Mouse (Mus musculus): ENCODE measurements around the gene Mcoln1. TPM values are rescaled to one million over a fixed set of nuclear protein-coding genes. Genes with fewer than 3 reads are reported as not detected.

Gene Mcoln1
- polyA plus RNA-seq, 1 experiment from 2014 or later, result 19.8 TPM

DNA sequence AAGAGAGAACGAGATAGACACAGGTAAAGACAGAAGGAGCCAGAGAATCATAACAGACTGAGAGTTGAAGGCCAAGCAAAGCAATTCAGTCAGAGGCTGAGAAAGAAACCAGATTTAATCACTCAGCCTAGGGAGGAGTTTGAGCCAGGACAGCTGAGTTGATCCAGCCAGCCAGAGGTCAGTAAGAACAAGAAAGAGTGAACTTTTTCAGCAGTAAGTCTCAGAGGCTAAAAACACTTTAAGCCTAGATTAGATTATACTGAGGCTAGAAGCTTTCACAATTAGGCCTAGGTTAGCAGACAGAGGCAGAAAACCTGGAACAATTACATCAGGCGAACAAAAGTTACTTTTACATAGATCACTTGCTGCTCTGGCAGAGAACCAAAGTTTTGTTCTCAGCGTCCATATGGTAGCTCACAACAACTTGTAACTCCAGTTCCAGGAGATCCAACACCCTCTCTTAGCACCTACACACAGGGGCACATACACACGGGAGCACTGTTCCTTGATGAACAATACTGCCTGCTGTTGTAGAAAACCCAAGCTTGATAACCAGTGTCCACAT is 20.0 kb upstream of the Mcoln1 start:
- no peak overlapping the region for H3K9ac ChIP-seq
- no peak overlapping the region for H3K27ac ChIP-seq
- H3K4me3 ChIP-seq (replicated peaks), result no peak overlapping the region
- no peaks in the 10 kb centered on the region for H3K9me3 ChIP-seq (replicated peaks)
- no peaks in the 10 kb centered on the region for H3K36me3 ChIP-seq
- peaks cover 8% of the 10 kb centered on the region for H3K4me1 ChIP-seq (replicated peaks)
- DNase-seq (no peak), ATAC-seq (ENCODE audit: low read depth) (no peak)
- H3K4me2 ChIP-seq, result no peak overlapping the region
- peaks cover 24% of the 10 kb centered on the region for H3K27me3 ChIP-seq
- 47% methylated on average over 4 of the region's 4 CpGs for WGBS (ENCODE audit: insufficient replicate concordance)

DNA sequence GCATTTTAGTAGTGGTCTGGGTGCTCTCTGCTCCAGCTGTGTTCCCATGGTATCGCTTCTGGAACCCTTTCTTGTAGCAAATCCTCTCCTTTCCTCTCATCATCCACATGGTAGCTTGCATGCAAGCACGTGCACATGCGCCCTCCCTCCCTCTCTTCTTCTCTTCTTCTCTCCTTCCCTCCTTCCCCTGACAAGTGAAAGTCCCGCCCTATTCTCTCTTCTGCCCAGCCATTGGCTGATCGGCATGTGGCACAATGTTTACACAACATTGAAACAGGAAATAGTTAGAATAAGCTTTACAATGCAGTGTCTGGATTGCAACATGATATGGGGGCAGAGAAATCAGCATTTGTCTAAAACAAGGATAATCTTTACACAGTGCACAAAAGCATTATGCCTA is 18.7 kb upstream of the Mcoln1 start:
- H3K4me2 ChIP-seq, result no peak overlapping the region
- ATAC-seq (ENCODE audit: low read depth), result peak; percentile 26; the same call in 1 of the 2 replicates
- 37% methylated on average over 5 of the region's 5 CpGs for WGBS (ENCODE audit: insufficient replicate concordance)

DNA sequence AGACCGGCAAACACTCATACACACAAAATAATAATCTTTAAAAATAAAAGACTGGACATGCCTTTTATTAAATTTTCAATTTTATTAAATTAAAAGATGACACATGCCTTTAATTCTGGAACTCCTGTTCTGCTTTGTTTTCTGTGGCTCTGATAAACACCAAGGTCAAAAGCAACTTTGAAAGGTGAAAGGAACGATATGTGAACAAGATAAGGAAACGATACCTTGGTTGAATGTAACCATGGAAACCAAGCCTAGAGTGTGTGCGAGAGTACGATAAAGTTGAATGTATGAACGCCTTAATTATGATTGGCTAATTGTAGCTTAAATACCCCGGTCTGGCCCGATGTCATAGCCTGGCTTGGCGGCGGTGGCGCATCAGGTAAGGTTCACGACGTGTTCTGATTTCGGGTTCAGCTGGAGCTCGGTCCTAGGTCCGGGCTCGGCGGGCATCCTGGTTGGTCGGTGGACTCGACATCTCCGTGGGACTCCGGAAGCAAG is 18.0 kb upstream of the Mcoln1 start:
- ATAC-seq (ENCODE audit: low read depth) (no peak), DNase-seq (peak; percentile 20)
- no peak overlapping the region for H3K4me2 ChIP-seq
- no peaks in the 10 kb centered on the region for H3K36me3 ChIP-seq
- H3K9me3 ChIP-seq (replicated peaks), result no peaks in the 10 kb centered on the region
- H3K9ac ChIP-seq, result no peak overlapping the region
- no peak overlapping the region for H3K4me3 ChIP-seq (replicated peaks)
- 67% methylated on average over 22 of the region's 22 CpGs for WGBS (ENCODE audit: insufficient replicate concordance)
- H3K27me3 ChIP-seq, result peaks cover 14% of the 10 kb centered on the region
- H3K4me1 ChIP-seq (replicated peaks), result peaks cover 4% of the 10 kb centered on the region
- H3K27ac ChIP-seq, result no peak overlapping the region

More for the DNA sequence above, 18.7 kb upstream of the Mcoln1 start:
- no peak overlapping the region for H3K27ac ChIP-seq
- no peaks in the 10 kb centered on the region for H3K36me3 ChIP-seq
- H3K9me3 ChIP-seq (replicated peaks), result no peaks in the 10 kb centered on the region
- no peak overlapping the region for H3K4me3 ChIP-seq (replicated peaks)
- peaks cover 12% of the 10 kb centered on the region for H3K27me3 ChIP-seq
- H3K9ac ChIP-seq, result no peak overlapping the region
- DNase-seq, result no peak
- peaks cover 4% of the 10 kb centered on the region for H3K4me1 ChIP-seq (replicated peaks)

DNA sequence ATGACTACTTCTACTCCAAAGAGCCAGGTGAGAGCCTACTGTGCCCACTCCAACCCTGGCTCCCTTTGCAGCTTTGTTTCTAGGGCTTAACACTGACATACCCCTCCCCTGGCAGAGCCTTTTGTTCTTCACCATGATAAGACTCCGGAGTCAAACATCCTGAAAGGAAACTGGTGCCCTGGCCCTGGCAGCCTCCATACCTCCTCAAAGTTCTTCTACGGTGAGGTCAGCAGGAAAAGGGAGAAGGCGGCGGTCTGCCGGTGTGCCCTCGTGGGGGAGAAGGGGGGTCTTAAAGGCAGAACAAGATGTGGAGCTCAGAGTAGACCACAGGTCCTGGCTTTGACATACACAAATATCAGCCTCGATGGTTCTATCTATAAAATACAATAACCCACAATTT is 16.7 kb upstream of the Mcoln1 start:
- WGBS (ENCODE audit: insufficient replicate concordance), result 34% methylated on average over 7 of the region's 7 CpGs
- Histone ChIP-seq H3K27ac (no peak overlapping the region), H3K4me1 (replicated peaks) (peaks cover 4% of the 10 kb centered on the region), H3K4me2 (no peak overlapping the region), H3K9ac (no peak overlapping the region), H3K36me3 (no peaks in the 10 kb centered on the region), H3K27me3 (peaks cover 4% of the 10 kb centered on the region; the same call in 1 of the 2 replicates), H3K4me3 (replicated peaks) (no peak overlapping the region), H3K9me3 (replicated peaks) (no peaks in the 10 kb centered on the region)
- DNase-seq (no peak), ATAC-seq (ENCODE audit: low read depth) (no peak)

DNA sequence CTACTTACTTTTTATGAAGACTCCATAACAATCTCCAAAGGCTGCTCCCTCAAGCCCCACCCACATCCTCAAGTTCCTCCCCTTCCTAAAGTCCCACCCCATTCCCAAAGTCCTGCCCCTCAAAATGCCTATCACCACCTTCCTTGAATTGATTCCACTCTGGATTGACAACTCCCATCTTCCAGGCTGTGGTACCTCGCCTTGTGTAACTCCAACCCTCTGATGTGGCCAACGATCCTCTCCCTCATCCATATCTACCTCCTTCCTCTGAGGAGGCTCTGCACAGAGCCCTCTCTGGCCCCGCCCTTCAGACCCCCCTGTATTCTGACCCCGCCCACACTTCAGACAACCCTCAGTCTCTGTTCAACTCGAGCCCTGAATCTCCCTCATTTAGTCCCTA is 15.1 kb upstream of the Mcoln1 start:
- H3K36me3 ChIP-seq, result no peaks in the 10 kb centered on the region
- no peak overlapping the region for H3K4me2 ChIP-seq
- 23% methylated on average over 5 of the region's 5 CpGs for WGBS (ENCODE audit: insufficient replicate concordance)
- ATAC-seq (ENCODE audit: low read depth), result no peak
- no peak for DNase-seq
- no peak overlapping the region for H3K9ac ChIP-seq
- no peak overlapping the region for H3K27ac ChIP-seq
- H3K27me3 ChIP-seq, result peaks cover 4% of the 10 kb centered on the region; the same call in 1 of the 2 replicates
- H3K9me3 ChIP-seq (replicated peaks), result no peaks in the 10 kb centered on the region
- no peak overlapping the region for H3K4me3 ChIP-seq (replicated peaks)
- peaks cover 4% of the 10 kb centered on the region for H3K4me1 ChIP-seq (replicated peaks)

DNA sequence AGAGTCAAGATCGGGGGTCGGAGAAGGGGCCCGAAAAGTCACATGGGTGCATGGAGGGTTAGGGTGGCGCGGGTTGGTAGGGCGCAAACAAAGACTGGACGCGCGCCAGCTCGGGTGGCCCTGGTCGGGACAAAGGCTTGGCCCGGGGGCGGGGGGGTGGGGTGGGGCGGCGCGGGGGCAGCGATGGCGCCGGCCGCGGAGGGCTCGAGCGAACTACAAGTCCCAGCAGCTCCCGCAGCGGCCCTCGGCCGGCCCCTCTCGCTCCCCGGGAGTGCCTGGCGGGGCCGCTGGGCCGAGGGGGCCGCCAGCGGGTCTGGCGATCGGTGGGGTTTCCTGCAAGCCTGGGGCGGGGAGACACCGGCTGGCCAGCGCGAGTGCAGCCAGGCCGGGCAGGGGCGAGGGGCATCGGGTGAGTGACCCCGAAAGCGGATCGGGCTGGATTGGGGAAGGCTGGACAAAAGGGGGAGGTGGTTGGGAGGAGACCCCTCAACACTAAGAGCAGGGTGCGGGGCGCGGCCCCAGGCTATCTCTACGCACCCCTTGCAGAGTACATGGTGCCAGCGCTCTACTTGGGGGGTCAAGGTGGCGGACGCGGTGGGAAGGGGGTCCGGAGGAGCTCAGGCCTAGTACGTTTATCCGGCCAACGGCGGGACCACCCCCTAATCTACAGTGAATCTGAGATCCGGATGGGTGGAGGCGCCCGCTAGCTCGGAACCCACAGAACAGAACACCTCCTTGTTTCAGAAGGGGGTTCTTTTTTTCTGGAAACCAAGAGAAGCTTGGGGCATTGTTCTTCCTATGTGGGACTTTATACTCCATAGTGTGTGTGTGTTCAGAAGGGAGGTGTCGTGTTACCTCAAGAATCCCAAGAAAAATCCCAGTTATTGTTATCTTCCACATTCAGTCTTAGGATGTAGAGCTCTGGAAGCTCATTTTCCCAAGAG is 7.1 kb upstream of the Mcoln1 start, which contains the start of gene Zfp358:
Gene Zfp358, plus strand, starts transcription at position 238 of the 944 bp plus-strand sequence.
- H3K9me3 ChIP-seq (replicated peaks), result no peaks in the 10 kb centered on the region; the same call in 1 of the 2 replicates
- peak within 1 kb of the TSS; percentile 83 for H3K9ac ChIP-seq
- peak; percentile 52 for DNase-seq
- WGBS (ENCODE audit: insufficient replicate concordance), result under 1% methylated on average over 64 of the region's 64 CpGs
- H3K4me2 ChIP-seq, result peak within 1 kb of the TSS; percentile 86
- ATAC-seq (ENCODE audit: low read depth), result peak; percentile 75
- H3K4me3 ChIP-seq (replicated peaks), result peak within 1 kb of the TSS; percentile 72
- peaks cover 31% of the 10 kb centered on the region for H3K4me1 ChIP-seq (replicated peaks)
- H3K27me3 ChIP-seq, result peaks cover 15% of the 10 kb centered on the region; the same call in 1 of the 2 replicates
- no peak within 1 kb of the TSS for H3K27ac ChIP-seq
- peaks cover 18% of the 10 kb centered on the region for H3K36me3 ChIP-seq

DNA sequence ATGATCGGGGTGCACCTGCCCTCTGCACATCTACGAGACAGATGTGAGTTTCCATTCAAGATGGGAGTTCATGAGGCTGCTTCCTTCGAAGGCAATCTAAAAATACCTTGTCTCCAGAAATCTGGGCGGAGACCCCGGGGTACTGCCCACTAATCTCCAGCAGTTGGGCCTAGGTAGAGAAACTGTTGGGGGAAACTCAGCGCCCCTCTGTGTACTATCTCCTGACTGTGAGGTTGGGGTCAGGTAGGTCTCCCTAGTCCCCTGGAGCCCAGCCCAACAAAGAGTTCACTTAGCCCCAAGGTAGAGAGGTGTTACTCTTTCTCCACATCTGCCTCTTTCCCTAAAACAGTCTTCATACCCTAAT is 6.4 kb upstream of the Mcoln1 start:
- no peaks in the 10 kb centered on the region; the same call in 1 of the 2 replicates for H3K9me3 ChIP-seq (replicated peaks)
- no peak for ATAC-seq (ENCODE audit: low read depth)
- peak overlapping the region; percentile 83 for H3K9ac ChIP-seq
- H3K36me3 ChIP-seq, result peaks cover 18% of the 10 kb centered on the region
- no peak overlapping the region for H3K27ac ChIP-seq
- WGBS (ENCODE audit: insufficient replicate concordance), result 20% methylated on average over 6 of the region's 6 CpGs
- DNase-seq, result no peak
- H3K4me1 ChIP-seq (replicated peaks), result peaks cover 31% of the 10 kb centered on the region
- H3K4me2 ChIP-seq, result peak overlapping the region; percentile 86
- peaks cover 15% of the 10 kb centered on the region; the same call in 1 of the 2 replicates for H3K27me3 ChIP-seq
- H3K4me3 ChIP-seq (replicated peaks), result peak overlapping the region; percentile 72

DNA sequence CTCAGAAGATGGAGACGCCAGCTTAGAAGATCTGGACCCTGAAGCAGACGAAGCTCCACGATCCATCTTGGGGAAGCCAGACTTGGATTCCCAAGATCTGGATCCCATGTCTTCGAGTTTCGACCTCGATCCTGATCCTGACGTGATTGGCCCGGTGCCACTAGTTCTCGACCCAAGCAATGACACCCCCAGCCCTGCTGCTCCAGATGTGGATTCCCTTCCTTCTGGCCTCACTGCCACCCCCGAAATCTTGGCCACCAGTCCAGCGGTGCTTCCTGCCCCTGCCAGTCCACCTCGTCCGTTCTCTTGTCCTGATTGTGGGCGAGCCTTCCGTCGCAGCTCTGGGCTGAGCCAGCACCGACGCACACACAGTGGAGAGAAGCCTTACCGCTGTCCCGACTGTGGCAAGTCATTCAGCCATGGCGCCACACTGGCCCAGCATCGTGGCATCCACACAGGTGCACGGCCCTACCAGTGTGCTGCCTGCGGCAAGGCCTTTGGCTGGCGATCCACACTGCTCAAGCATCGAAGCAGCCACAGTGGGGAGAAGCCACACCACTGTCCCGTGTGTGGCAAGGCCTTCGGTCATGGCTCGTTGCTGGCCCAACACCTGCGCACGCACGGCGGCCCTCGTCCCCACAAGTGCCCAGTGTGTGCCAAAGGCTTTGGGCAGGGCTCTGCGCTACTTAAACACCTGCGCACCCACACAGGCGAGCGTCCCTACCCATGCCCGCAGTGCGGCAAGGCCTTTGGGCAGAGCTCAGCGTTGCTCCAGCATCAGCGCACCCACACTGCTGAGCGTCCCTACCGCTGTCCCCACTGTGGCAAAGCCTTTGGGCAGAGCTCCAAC is 4.5 kb upstream of the Mcoln1 start:
- Histone ChIP-seq H3K36me3 (peaks cover 18% of the 10 kb centered on the region), H3K9me3 (replicated peaks) (no peaks in the 10 kb centered on the region; the same call in 1 of the 2 replicates), H3K4me2 (no peak overlapping the region), H3K27me3 (peaks cover 15% of the 10 kb centered on the region; the same call in 1 of the 2 replicates), H3K4me3 (replicated peaks) (no peak overlapping the region), H3K4me1 (replicated peaks) (peaks cover 43% of the 10 kb centered on the region), H3K9ac (no peak overlapping the region), H3K27ac (no peak overlapping the region)
- ATAC-seq (ENCODE audit: low read depth) (no peak), DNase-seq (no peak)
- WGBS (ENCODE audit: insufficient replicate concordance), result 84% methylated on average over 44 of the region's 44 CpGs

DNA sequence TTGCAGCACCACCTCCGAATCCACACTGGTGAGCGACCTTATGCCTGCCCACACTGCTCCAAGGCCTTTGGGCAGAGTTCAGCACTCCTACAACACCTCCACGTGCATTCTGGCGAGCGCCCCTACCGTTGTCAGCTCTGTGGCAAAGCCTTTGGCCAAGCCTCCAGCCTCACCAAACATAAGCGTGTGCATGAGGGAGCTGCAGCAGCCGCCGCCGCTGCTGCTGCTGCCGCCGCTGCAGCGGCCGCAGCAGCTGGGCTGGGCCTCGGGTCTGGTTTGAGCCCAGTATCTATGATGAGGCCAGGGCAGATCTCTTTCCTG is 3.9 kb upstream of the Mcoln1 start:
- no peak overlapping the region for H3K4me2 ChIP-seq
- no peak overlapping the region for H3K27ac ChIP-seq
- H3K27me3 ChIP-seq, result peaks cover 15% of the 10 kb centered on the region; the same call in 1 of the 2 replicates
- H3K36me3 ChIP-seq, result peaks cover 18% of the 10 kb centered on the region
- H3K4me1 ChIP-seq (replicated peaks), result peaks cover 49% of the 10 kb centered on the region
- no peak overlapping the region for H3K4me3 ChIP-seq (replicated peaks)
- ATAC-seq (ENCODE audit: low read depth) (no peak), DNase-seq (no peak)
- H3K9me3 ChIP-seq (replicated peaks), result no peaks in the 10 kb centered on the region; the same call in 1 of the 2 replicates
- H3K9ac ChIP-seq, result no peak overlapping the region
- WGBS (ENCODE audit: insufficient replicate concordance), result 87% methylated on average over 15 of the region's 15 CpGs

DNA sequence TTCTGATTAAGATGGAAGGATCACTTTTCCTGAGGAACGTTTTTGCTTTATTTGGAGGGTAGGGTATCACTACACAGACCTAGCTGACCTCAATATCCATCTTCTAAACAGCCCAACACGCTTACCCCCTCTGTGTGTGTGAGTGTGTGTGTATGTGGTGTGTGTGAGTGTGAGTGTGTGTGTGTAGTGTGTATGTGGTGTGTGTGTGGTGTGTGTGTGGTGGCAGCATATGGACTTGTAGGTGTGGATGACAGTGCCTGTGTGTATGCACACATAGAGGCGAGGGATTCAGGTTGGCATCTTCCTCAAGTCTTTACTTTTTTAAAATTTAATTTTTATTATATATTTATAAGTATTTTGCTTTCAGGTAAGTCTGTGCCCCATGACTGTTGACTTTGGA is 1.7 kb upstream of the Mcoln1 start:
- Histone ChIP-seq H3K27ac (no peak overlapping the region), H3K27me3 (no peaks in the 10 kb centered on the region), H3K9me3 (replicated peaks) (no peaks in the 10 kb centered on the region; the same call in 1 of the 2 replicates), H3K4me2 (no peak overlapping the region), H3K4me1 (replicated peaks) (peaks cover 49% of the 10 kb centered on the region), H3K36me3 (peaks cover 18% of the 10 kb centered on the region), H3K9ac (no peak overlapping the region), H3K4me3 (replicated peaks) (no peak overlapping the region)
- DNase-seq (no peak), ATAC-seq (ENCODE audit: low read depth) (no peak)
- 77% methylated on average over 3 of the region's 3 CpGs for WGBS (ENCODE audit: insufficient replicate concordance)

DNA sequence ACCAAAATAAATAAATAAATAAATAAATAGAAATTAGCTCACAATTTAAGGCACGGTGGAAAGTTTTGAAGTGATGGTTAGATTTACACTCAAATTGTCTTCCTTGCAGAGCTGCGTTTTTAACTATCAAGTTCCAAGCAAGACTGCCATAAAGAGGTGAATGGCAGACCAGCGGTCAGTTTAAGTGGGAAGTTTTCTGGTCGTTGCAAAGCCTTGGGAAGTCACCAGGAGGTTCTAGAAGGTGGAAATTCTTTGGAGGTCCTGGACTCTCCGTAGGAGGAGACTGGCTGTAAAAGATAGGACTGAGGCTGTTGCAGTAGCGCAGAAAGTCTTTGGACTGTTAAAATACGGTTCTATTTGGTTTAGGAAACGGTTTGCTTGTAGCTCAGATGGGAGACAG is 506 bp upstream of the Mcoln1 start:
- Histone ChIP-seq H3K4me2 (peak overlapping the region; percentile 95), H3K4me1 (replicated peaks) (peaks cover 38% of the 10 kb centered on the region), H3K4me3 (replicated peaks) (peak overlapping the region; percentile 82), H3K27ac (peak overlapping the region; percentile 85), H3K36me3 (peaks cover 20% of the 10 kb centered on the region), H3K27me3 (no peaks in the 10 kb centered on the region), H3K9me3 (replicated peaks) (no peaks in the 10 kb centered on the region; the same call in 1 of the 2 replicates), H3K9ac (peak overlapping the region; percentile 93)
- ATAC-seq (ENCODE audit: low read depth), result no peak
- WGBS (ENCODE audit: insufficient replicate concordance), result 3% methylated on average over 8 of the region's 8 CpGs
- no peak for DNase-seq

All from liver, embryonic 13.5 days (tissue).